Mouse (Mus musculus) layer of hippocampus, adult 2 months (tissue): ENCODE data around the gene Slc35e2. TPM values are rescaled to one million over a fixed set of nuclear protein-coding genes. Genes with fewer than 3 reads are reported as not detected.
A peak's percentile ranks its signal among the peaks of the same experiment; 100 is the strongest.
"Not testable (repeated sequence)": the region's sequence is repeated elsewhere in the genome, so short reads cannot be mapped to it uniquely, and the experiment has no call there.

Experiments
- DNase-seq, 2 experiments: peaks; one replicate each; pipeline ENCODE4 v3.0.0; 2022; ENCODE audit warnings: low spot score in 2 of 2
- H3K27ac ChIP-seq: fragments of 200-600 bp; 2 replicates; pipeline ENCODE4 v1.8.1; 2022
- H3K4me3 ChIP-seq: fragments of 200-600 bp; 2 replicates; pipeline ENCODE4 v1.8.1; 2022; ENCODE audit warnings: mild to moderate bottlenecking
- CTCF ChIP-seq: fragments of 200-600 bp; conservative IDR thresholded peaks from 2 replicates; pipeline ENCODE4 v1.8.1; 2022; ENCODE audit warnings: antibody characterized with exemption, mild to moderate bottlenecking, moderate library complexity
- total RNA-seq, 2 experiments: library from RNA; stranded (reverse); gene quantifications; 2 replicates each; pipeline ENCODE4 v1.2.3; 2021

Slc35e2 gene
- total RNA-seq, 2 experiments from 2014 or later = 39.7 to 40.3 TPM

- H3K4me3 ChIP-seq = no peak overlapping the region
- H3K27ac ChIP-seq = no peak overlapping the region
- DNase-seq = no peak
- no peak for TF ChIP-seq CTCF
These were observed 34.7 kb upstream of the Slc35e2 start for GRCm38 (mm10) chr4:155566555-155566954.

GRCm38 (mm10) chr4:155568170-155568569 is 33.0 kb upstream of the Slc35e2 start:
- no peak for DNase-seq
- H3K4me3 ChIP-seq = no peak overlapping the region

GRCm38 (mm10) chr4:155568632-155569370 is 32.4 kb upstream of the Slc35e2 start:
- DNase-seq = no peak
- Histone ChIP-seq H3K4me3 (no peak overlapping the region), H3K27ac (no peak overlapping the region)
- no peak for TF ChIP-seq CTCF

More at GRCm38 (mm10) chr4:155568170-155568569, 33.0 kb upstream of the Slc35e2 start:
- peak; percentile 87 for TF ChIP-seq CTCF
- no peak overlapping the region for H3K27ac ChIP-seq

- Histone ChIP-seq H3K27ac (no peak overlapping the region), H3K4me3 (no peak overlapping the region)
- no peak for DNase-seq
- no peak for TF ChIP-seq CTCF
These were observed 31.4 kb upstream of the Slc35e2 start for GRCm38 (mm10) chr4:155569818-155570217.

- H3K27ac ChIP-seq, H3K4me3 ChIP-seq, DNase-seq: not testable (repeated sequence)
These were observed 30.9 kb upstream of the Slc35e2 start for GRCm38 (mm10) chr4:155570315-155570714.

- DNase-seq = no peak
- Histone ChIP-seq H3K4me3 (no peak overlapping the region), H3K27ac (no peak overlapping the region)
- TF ChIP-seq CTCF = no peak
These were observed 29.8 kb upstream of the Slc35e2 start for GRCm38 (mm10) chr4:155571442-155571841.

- TF ChIP-seq CTCF = no peak
These were observed 28.1 kb upstream of the Slc35e2 start for GRCm38 (mm10) chr4:155573155-155573554.

GRCm38 (mm10) chr4:155573876-155574275 is 27.3 kb upstream of the Slc35e2 start:
- no peak for DNase-seq
- Histone ChIP-seq H3K27ac (no peak overlapping the region), H3K4me3 (no peak overlapping the region)
- TF ChIP-seq CTCF = no peak

More at GRCm38 (mm10) chr4:155573155-155573554, 28.1 kb upstream of the Slc35e2 start:
- H3K27ac ChIP-seq = no peak overlapping the region
- H3K4me3 ChIP-seq = no peak overlapping the region
- no peak for DNase-seq

GRCm38 (mm10) chr4:155574931-155575330 is 26.3 kb upstream of the Slc35e2 start:
- no peak for DNase-seq
- no peak for TF ChIP-seq CTCF
- H3K27ac ChIP-seq = no peak overlapping the region
- H3K4me3 ChIP-seq = no peak overlapping the region

- DNase-seq = no peak
- Histone ChIP-seq H3K4me3 (no peak overlapping the region), H3K27ac (no peak overlapping the region)
- TF ChIP-seq CTCF = no peak
These were observed 25.7 kb upstream of the Slc35e2 start for GRCm38 (mm10) chr4:155575521-155575920.

GRCm38 (mm10) chr4:155577132-155577531 is 24.1 kb upstream of the Slc35e2 start:
- Histone ChIP-seq H3K27ac (no peak overlapping the region), H3K4me3 (no peak overlapping the region)
- no peak for DNase-seq
- no peak for TF ChIP-seq CTCF

- H3K27ac ChIP-seq = no peak overlapping the region; the same call in 1 of the 2 replicates
- no peak for DNase-seq
- no peak overlapping the region for H3K4me3 ChIP-seq
- TF ChIP-seq CTCF = no peak
These were observed 23.5 kb upstream of the Slc35e2 start for GRCm38 (mm10) chr4:155577741-155578140.

GRCm38 (mm10) chr4:155578336-155579125 is 22.7 kb upstream of the Slc35e2 start:
- Histone ChIP-seq H3K4me3 (no peak overlapping the region), H3K27ac (no peak overlapping the region; the same call in 1 of the 2 replicates)
- no peak for DNase-seq
- no peak for TF ChIP-seq CTCF

GRCm38 (mm10) chr4:155580420-155580819 is 20.8 kb upstream of the Slc35e2 start:
- peak; percentile 94 for TF ChIP-seq CTCF
- Histone ChIP-seq H3K27ac (no peak overlapping the region), H3K4me3 (no peak overlapping the region)
- peak in 1 of 2 experiments; percentile 72 for DNase-seq
